Mouse (Mus musculus) midbrain, embryonic 16.5 days (tissue): ENCODE results near the gene Ddx43. TPM values are rescaled to one million over a fixed set of nuclear protein-coding genes. Genes with fewer than 3 reads are reported as not detected.
"Not testable (repeated sequence)": the region's sequence is repeated elsewhere in the genome, so short reads cannot be mapped to it uniquely, and the experiment has no call there.

ENCODE experiments used
- ATAC-seq: fragments of 200-750 bp; cut with Nextera tagmentation; 2 replicates; pipeline ENCODE4 v1.8.0; 2017; ENCODE audit warnings: moderate TSS enrichment
- H3K27ac ChIP-seq: fragments of 300-500 bp; sonication (generic); 2 replicates; pipeline ENCODE4 v1.5.1; 2014; ENCODE audit warnings: mild to moderate bottlenecking, low read length, mixed read lengths
- H3K27me3 ChIP-seq: fragments of 300-500 bp; sonication (generic); 2 replicates; pipeline ENCODE4 v1.6.1; 2014; ENCODE audit warnings: low read depth, low read length, mixed read lengths; ENCODE audit not compliant: control insufficient read depth, insufficient read depth
- H3K36me3 ChIP-seq: fragments of 300-500 bp; sonication (generic); 2 replicates; pipeline ENCODE4 v1.6.1; 2014; ENCODE audit warnings: mild to moderate bottlenecking, low read length, moderate library complexity, mixed read lengths; ENCODE audit not compliant: control insufficient read depth, insufficient read depth
- H3K4me1 ChIP-seq: fragments of 300-500 bp; sonication (generic); 2 replicates; pipeline ENCODE4 v1.6.1; 2014; ENCODE audit warnings: mild to moderate bottlenecking, low read length, mixed read lengths; ENCODE audit not compliant: control insufficient read depth, insufficient read depth
- H3K4me2 ChIP-seq: fragments of 300-500 bp; sonication (generic); 2 replicates; pipeline ENCODE4 v1.6.1; 2014; ENCODE audit warnings: mild to moderate bottlenecking, low read length, mixed read lengths
- H3K4me3 ChIP-seq: fragments of 300-500 bp; sonication (generic); 2 replicates; pipeline ENCODE4 v1.5.1; 2014; ENCODE audit warnings: low read depth, mild to moderate bottlenecking, low read length, moderate library complexity, mixed read lengths
- H3K9ac ChIP-seq: fragments of 300-500 bp; sonication (generic); 2 replicates; pipeline ENCODE4 v1.6.1; 2014; ENCODE audit warnings: low read depth, low read length, mixed read lengths
- H3K9me3 ChIP-seq: fragments of 300-500 bp; sonication (generic); replicated peaks from 2 replicates; pipeline ENCODE4 v1.6.1; 2014; ENCODE audit warnings: mild to moderate bottlenecking, low read length, mixed read lengths; ENCODE audit not compliant: control insufficient read depth, poor library complexity, severe bottlenecking
- WGBS: fragments of 180-500 bp; shearing (Covaris S2); extraction: QIAGEN DNeasy Blood & Tissue Kit; methylation state at CpG from one replicate; pipeline ENCODE4 v1.1.7; 2014; 5-methylcytosine and 5-hydroxymethylcytosine counted together
- polyA plus RNA-seq: library from polyadenylated mRNA; unstranded; fragments of >200 nt; fragmentation: Nextera tagmentation; extraction: Ambion mirVana; gene quantifications from 2 replicates; pipeline ENCODE4 v1.2.1, GENCODE M21; 2015

Ddx43 gene
- polyA plus RNA-seq: 0.36 and 0.57 TPM in 2 replicates

DNA sequence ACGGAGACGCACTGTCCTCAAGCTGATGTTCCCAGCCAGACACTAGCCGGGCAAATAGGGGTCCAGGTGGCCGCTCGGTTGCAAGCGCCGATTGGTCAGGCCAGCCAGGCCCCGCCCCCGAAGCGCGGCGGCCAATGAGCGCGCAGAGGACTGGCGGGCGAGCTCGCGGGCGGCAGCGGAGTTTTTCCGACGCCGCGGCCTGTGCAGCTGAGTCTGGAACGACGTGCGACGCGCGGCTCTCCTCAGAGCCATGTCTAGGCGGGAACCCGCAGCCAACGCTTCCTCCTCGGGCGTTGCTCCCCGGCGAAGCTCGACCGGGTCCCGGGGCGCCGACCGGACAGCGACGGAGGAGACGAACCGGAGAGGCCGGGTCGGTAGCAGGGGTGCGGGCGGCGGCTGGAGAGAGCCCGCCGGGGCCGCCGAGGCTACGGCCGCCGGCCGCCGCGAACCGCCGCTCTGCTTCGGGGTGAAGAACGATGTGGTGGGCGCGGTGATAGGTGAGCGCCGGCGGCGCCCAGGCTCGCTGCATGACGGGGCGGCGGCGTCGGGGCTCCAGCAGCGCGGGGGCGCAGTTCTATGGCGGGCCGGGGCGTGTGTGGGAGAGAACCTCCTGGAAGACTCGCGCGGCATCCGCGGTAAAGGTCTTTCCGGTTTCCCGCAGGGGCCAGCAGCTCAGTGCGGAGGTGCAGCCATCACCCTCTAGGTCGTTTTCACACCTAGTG is at the start of gene Ddx43:
Gene Ddx43, plus strand, starts transcription at position 148 of the 722 bp plus-strand sequence.
- ATAC-seq: peak; percentile 98
- Histone ChIP-seq H3K9ac (peak within 1 kb of the TSS; percentile 55), H3K4me1 (peaks cover 7% of the 10 kb centered on the region; the same call in 1 of the 2 replicates), H3K4me3 (peak within 1 kb of the TSS; percentile 55), H3K27ac (no peak within 1 kb of the TSS), H3K9me3 (no peaks in the 10 kb centered on the region), H3K27me3 (peaks cover 47% of the 10 kb centered on the region), H3K4me2 (peak within 1 kb of the TSS; percentile 72), H3K36me3 (no peaks in the 10 kb centered on the region)
- WGBS: 4% methylated on average over 65 of the region's 93 CpGs

DNA sequence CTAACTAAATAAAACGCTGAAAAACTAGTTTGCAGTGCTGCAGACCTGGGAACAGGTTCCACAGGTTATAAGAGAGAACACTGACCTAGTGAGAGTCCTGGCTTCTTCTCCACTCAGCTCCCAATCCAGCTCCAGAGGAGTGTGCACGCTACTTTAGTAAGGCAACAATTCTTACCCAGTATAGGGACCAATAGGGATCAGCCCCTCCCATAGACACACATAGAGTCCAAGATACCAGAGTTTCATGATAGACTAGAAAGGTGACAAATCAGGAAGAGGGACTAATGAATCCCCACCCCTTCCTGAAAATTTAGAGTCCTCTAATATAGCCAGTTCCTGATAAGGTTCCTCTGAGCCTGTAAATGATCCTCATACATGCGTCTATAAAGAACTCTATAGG is 48.6 kb upstream of the Ddx43 start:
- Histone ChIP-seq H3K36me3 (no peaks in the 10 kb centered on the region), H3K4me2 (no peak overlapping the region), H3K9ac (no peak overlapping the region), H3K27ac (no peak overlapping the region), H3K9me3 (no peaks in the 10 kb centered on the region), H3K4me3 (no peak overlapping the region), H3K27me3 (no peaks in the 10 kb centered on the region), H3K4me1 (no peaks in the 10 kb centered on the region)
- 75% methylated on average over 3 of the region's 3 CpGs for WGBS
- no peak for ATAC-seq

DNA sequence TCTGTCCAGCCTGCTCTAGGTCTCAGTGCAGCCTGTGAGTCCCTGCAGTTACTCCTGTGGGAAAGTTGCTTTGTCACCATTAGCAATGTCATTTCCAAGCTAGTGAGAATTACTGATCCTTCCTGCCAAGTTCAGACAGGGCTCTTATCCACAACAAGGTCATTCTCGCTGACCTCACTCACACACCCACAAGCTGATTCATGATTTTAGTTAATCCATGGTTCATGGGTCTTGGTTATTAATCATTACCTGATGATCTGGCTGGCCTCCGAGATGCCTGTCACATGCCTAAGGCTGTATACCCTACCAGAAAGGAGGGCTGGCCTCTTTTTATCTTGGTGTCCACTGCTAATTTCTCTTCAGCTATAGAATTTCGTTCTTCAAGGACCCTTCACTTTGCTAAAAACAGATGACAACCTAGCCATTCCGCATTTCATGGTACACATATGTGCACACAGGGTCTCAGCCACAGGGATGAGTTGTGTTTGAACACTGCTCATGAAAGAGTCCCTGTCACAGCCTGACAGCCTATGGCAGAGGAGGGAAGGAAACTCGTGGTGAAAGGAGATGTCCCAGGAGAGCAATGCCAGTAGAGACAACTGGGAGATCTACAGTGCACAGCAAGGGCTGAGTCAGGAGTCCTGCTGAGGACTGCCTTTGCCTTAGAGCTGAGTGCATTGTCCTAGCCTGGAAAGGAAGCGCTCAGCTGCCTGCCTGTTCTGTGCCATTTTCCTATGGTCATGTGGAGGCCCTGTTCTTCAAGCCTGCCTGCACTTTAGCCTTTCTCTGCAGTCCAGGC is 47.2 kb upstream of the Ddx43 start:
- H3K27me3 ChIP-seq, H3K9me3 ChIP-seq, H3K4me2 ChIP-seq, H3K9ac ChIP-seq, H3K27ac ChIP-seq, H3K4me1 ChIP-seq, H3K36me3 ChIP-seq, H3K4me3 ChIP-seq, ATAC-seq: not testable (repeated sequence)
- 83% methylated on average over 6 of the region's 6 CpGs for WGBS

DNA sequence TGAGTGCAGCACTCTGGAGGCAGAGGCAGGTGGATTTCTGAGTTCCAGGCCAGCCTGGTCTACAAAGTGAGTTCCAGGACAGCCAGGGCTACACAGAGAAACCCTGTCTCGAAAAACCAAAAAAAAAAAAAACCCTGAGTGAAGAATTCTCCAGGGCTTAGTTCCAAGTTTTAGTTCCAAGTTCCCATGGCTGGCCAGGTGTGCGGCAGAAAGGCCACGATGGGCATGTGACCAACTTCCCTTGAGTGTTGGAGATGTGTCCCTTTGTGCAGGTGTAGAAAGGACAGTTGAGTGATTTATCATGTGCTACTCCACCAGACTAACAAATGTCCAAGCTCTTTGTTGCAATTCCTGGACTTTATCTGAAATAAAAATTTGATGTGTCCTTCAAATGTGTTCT is 46.4 kb upstream of the Ddx43 start:
- not testable (repeated sequence) for H3K9me3 ChIP-seq, H3K27ac ChIP-seq, H3K9ac ChIP-seq, H3K36me3 ChIP-seq, H3K4me1 ChIP-seq, H3K4me2 ChIP-seq, ATAC-seq, H3K27me3 ChIP-seq, H3K4me3 ChIP-seq
- 81% methylated on average over 3 of the region's 3 CpGs for WGBS

DNA sequence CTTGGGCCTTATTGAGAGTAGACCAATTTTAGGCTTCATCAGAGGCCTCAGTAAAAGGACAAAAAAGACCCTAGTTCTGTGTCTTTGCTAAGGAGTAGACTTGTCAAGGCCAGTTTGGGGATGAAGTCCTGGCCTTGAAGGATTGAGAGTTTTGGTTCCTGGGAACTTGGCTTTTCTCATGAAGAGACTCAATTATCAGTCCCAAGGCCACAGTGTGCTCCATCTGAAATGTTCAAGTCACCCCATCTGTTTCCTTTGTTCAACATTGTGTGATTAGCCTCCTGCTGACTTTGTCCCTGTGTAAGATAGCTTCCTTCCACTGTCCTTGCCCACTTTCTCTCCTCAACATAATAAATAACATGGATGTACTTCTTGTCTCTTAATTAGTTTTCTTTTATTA is 45.6 kb upstream of the Ddx43 start:
- not testable (repeated sequence) for H3K27ac ChIP-seq, H3K9me3 ChIP-seq, H3K36me3 ChIP-seq, ATAC-seq, H3K4me2 ChIP-seq, H3K4me1 ChIP-seq, H3K27me3 ChIP-seq, H3K4me3 ChIP-seq, H3K9ac ChIP-seq

DNA sequence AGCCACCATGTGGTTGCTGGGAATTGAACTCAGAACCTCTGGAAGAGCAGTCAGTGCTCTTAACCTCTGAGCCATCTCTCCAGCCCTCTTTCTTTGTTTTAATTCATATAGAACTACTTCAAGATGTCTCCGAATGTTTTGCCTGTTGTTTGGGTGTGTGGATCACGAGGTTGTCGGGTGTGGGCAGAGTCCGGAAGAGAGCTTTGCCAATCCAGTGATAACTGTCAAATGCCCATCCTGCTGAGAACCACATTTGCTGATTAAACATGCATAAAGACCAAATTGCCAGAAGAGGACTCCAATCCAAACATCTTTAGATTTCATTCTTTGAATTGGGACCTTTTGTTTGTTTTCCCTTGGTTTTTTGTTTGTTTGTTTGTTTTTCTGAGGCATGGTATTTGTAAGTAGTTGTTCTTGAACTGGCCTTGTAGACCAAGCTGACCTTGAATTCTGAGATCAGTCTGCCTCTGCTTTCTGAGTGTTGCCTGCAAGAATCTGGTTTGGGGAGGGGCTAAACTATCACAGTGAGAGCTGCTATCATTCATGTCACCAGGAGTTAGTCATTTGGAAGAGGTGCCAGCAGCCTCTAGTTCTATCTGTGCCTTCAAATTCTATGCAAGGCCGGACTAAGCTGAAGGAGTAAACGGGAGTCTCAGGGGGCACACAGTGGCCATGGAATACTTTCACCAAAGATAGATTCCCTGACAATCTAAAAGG is 43.9 kb upstream of the Ddx43 start:
- no peaks in the 10 kb centered on the region for H3K27me3 ChIP-seq
- H3K9ac ChIP-seq: no peak overlapping the region
- no peak overlapping the region for H3K4me2 ChIP-seq
- H3K36me3 ChIP-seq: no peaks in the 10 kb centered on the region
- ATAC-seq: no peak
- no peaks in the 10 kb centered on the region for H3K9me3 ChIP-seq
- H3K4me1 ChIP-seq: no peaks in the 10 kb centered on the region
- H3K27ac ChIP-seq: no peak overlapping the region
- H3K4me3 ChIP-seq: no peak overlapping the region
- WGBS: 89% methylated on average over 6 of the region's 6 CpGs

DNA sequence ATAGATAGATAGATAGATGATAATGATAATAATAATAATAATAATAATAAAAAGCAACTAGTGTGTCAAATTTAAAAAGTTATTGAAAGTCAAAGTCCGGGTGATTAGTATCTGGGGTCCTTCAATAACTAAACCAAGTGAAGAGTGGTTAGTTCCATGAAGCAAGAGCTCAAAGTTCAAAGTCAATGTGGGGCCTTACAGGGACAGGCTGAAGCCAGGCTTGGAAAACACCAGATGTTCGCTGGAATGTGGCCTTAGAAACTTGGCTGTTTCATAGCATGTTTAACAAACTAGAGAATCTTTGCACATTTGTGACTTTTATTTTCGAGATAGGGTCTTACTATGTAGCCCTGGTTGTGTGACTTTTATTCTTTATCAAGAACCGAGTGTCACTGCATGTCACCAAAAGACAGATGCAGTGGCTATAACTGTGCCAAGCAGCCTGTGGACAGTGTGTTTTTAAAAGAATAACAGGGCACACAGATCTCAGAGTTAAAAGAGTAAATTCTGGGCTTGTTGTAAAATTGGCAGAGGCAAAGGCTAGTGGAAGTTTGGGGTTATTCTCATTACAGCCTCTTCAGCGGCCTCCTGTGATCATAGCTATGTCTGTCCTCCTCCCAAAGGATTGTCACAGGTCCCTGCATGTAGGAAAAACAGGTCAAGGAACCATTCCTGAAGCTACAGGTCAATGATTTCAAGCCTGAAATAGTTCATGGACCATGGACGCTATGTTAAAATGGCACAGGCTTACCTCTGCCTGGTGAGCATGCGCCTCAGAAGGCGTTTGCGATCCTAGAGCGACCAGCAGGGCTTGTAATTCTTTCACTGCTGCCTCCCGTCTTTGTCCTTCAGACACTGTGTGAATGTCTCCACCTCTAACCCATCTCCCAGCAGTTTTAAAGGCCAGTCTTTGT is 40.7 kb upstream of the Ddx43 start:
- no peaks in the 10 kb centered on the region for H3K27me3 ChIP-seq
- no peak overlapping the region for H3K4me3 ChIP-seq

DNA sequence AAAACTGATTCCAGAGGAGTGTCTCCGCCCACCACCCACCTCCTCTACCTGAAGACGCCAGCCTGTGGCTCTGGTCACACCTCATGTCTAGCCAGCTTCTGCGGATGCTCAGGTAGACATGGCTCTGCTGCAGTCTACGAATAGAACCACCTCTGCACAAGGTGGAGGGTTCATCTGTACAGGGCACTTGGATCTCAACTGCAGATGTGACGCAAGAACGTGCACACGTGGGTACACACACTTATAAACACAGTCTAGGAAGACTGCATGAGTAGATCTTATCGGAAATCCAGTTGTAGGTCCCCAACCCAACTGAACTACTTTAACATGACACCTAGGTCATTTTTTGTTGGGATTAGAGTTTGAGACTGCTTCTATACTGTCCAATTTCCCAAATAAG is 40.0 kb upstream of the Ddx43 start, which contains the start of gene Gsta2:
Gene Gsta2, minus strand, starts transcription at position 178 of the 400 bp plus-strand sequence.
- H3K4me1 ChIP-seq: no peaks in the 10 kb centered on the region
- H3K27me3 ChIP-seq: no peaks in the 10 kb centered on the region
- no peak within 1 kb of the TSS for H3K4me2 ChIP-seq
- no peak for ATAC-seq
- no peak within 1 kb of the TSS for H3K27ac ChIP-seq
- H3K9ac ChIP-seq: no peak within 1 kb of the TSS
- no peaks in the 10 kb centered on the region for H3K36me3 ChIP-seq
- WGBS: 90% methylated on average over 8 of the region's 8 CpGs
- no peak within 1 kb of the TSS for H3K4me3 ChIP-seq
- H3K9me3 ChIP-seq: no peaks in the 10 kb centered on the region

More for the DNA sequence above, 40.7 kb upstream of the Ddx43 start:
- H3K27ac ChIP-seq: no peak overlapping the region
- H3K36me3 ChIP-seq: no peaks in the 10 kb centered on the region
- 83% methylated on average over 11 of the region's 11 CpGs for WGBS
- H3K9me3 ChIP-seq: no peaks in the 10 kb centered on the region
- H3K4me2 ChIP-seq: no peak overlapping the region
- no peaks in the 10 kb centered on the region for H3K4me1 ChIP-seq
- no peak overlapping the region for H3K9ac ChIP-seq
- no peak for ATAC-seq
